Mouse (Mus musculus) lung, postnatal 4 days (tissue): ENCODE measurements around the gene Mfn2.
"Not testable (repeated sequence)": the region's sequence is repeated elsewhere in the genome, so short reads cannot be mapped to it uniquely, and the experiment has no call there.

Source experiments
- DNase-seq, 2 experiments: peaks; one replicate each; pipeline ENCODE4 v3.0.0; 2021

Gene Mfn2

DNA sequence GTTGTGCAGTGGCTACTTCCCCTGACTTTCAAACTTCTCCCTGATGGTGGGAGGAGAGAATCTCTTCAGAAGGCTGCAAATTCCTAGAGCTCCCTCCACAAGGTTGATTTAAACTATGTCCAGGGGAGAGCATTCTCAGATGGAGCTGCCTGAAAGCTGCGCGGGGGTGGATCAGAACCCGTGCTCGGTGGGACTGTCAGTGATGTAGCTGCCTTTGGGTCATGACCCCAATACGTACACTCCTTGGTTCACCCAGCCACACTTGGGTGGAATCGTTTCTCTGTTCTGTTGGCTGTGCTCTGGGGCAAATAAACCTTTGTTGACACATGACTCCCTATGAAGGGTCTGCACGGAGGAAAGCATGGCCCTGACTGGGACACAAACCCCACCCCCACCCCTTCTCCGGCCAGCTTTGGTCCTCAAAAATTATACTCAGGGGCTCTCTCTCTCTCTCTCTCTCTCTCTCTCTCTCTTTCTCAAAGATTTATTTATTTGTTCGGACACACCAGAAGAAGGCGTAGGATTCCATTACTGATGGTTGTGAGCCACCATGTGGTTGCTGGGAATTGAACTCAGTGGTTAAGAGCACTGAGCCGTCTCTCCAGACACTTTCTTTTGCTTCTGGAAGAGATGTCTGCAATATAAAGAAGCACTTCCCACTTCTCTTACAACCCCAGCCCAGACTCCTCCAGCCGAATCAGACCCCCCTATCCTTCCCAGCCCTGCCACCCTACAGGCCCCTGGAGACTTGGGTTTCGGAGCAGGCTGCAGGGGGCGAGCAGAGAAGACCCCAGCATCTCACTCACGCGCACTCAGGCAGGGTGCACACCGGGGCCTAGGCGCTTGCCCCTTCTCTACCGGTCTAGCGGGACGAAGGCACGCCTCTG lies 36.7 kb downstream of the Mfn2 start:
- no peak for DNase-seq

DNA sequence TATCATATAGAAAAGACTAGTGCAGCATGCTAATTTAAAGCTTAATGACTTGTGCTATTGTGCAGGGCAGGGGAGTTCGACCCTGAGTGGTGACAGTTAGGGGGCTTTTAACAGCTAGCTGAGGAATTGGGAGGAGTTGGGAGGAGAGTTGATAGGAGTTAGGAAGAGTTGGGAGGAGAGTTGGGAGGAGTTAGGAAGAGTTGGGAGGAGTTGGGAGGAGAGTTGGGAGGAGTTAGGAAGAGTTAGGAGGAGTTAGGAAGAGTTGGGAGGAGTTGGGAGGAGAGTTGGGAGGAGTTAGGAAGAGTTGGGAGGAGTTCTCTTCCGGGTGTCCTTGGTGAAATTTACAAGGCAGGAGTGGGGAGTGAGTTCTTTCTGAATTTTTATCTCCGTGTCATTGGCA lies 37.7 kb downstream of the Mfn2 start:
- DNase-seq, result not testable (repeated sequence)

DNA sequence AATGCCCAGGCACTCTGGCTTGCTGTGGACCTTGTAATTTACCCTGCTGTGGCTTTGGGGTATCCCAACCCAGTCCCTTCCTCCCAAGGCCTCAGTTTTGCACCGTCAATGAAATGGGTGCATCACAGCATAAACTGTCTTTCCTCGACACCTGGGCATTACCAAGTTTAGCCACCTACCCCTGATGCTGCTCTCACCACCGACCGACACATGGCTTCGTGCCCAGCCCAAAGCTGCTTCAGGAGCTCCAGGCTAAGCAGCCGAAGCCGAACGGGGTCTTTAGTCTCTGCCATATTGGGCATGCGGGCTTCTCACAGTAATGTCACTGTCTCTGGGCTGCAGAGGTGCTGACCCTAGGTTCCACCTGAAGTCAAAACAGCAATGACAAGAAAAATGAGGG lies 38.4 kb downstream of the Mfn2 start:
- no peak for DNase-seq

DNA sequence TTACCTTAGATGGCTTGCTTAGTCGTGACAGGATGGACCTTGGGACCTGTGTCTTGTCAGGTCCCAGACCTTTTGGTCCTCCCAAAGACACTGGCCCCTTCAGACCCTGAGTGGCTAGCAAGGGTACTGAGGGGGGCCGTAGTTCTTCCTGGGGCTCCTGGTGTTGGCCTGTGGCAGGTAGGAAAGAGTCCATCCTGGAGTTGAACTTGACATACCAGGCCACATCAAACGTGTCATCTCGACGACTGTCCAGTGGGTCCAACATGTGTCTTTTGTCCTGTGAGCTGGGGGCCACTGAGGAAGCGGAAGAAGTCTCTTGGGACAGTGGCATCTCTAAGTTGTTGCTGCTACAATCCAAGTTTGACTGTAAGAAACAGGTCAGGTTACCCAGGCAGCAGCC lies 38.9 kb downstream of the Mfn2 start:
- DNase-seq, result no peak

- DNase-seq, result no peak
These were observed 42.5 kb downstream of the Mfn2 start for GRCm38 (mm10) chr4:147862051-147862450.

DNA sequence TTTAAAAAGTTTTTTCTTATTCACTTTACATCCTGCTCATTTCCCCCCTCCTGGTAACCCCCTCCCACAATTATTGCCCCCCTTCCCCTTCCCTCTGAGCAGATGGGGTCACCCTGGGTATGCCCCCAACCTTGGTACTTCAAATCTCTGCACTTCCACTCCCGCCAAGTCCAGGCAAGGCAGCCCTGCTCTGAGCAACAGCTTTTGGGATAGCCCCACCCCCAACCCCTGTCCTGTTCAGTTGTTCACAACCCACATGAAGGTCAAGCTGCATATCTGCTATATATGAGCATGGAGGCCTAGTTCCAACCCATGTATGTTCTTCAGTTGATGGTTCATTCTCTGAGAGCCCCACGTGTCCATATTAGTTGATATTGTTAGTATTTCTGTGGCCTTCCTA lies 53.7 kb downstream of the Mfn2 start:
- no peak for DNase-seq

- no peak for DNase-seq
These were observed 55.9 kb downstream of the Mfn2 start for GRCm38 (mm10) chr4:147848584-147848991.

- peak; percentile 48 to 69 for DNase-seq
These were observed 56.6 kb downstream of the Mfn2 start, which contains the start of gene Zfp933 for GRCm38 (mm10) chr4:147847614-147848583. Zfp933 (minus strand) TSS chr4:147848366.

GRCm38 (mm10) chr4:147842871-147843270 lies 61.6 kb downstream of the Mfn2 start:
- DNase-seq, result no peak

DNA sequence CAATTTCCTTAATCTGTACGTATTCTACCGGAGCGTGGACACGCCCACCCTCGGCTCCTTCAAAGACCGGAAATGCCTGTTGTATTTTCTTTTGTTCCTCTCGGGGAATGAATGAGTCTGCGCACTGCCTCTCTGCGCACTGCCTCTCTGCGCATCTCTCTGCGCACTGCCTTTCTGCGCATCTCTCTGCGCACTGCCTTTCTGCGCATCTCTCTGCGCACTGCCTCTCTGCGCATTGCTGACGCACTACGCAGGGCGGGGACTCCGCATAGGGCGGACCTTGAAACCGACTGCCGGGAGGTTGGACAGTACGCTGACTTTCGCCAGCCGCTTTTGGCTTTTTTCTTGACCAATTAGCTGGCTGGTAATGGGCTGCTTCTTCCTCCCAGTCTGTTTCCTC lies 65.2 kb downstream of the Mfn2 start:
- peak; percentile 52 to 61 for DNase-seq

- DNase-seq, result no peak
These were observed 80.1 kb downstream of the Mfn2 start for GRCm38 (mm10) chr4:147824389-147824788.
